Mouse (Mus musculus): ENCODE measurements at regions not wholly inside any gene's neighbourhood (a gene's known extent, or its start where the extent isn't known, plus 50 kb on each side); places are given as distances from the start of the nearest gene placed in this dataset.

DNA sequence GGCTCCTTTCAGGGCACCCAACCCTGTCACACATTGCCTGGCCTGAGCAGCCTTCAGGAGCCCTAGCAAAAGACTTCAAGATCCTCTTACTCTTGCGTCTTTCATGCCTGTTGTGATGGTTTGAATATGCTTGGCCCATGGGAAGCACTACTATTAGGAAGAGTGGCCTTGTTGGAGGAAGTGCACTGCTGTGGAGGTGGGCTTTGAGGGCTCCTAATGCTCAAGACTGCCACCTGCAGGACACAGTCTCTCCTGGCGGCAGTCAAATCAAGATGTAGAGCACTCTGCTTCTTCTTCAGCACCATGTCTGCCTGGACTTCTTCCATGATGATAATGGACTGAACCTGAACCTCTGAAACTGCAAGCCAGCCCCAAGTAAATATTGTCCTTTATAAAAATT lies 73.0 kb downstream of the Tsen15 start:
- DNase-seq, result no peak

DNA sequence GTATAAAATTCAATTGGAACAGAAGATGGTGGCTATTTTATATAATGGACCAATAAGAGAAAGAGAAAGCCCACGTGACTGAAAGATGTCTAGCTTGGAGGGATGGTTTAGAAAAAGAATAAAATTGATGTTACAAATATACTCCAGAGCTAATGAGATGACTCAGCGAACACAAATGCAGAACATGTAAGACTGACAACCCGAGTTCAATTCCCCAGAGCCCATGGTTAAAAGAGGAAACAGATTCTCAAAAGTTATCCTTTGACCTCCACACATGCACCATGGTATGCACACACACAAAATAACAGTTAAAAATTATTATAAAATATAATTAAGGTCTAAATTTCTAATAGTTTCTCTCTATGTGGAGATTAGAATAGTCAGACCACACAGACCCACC lies 81.0 kb downstream of the Tsen15 start:
- no peak for DNase-seq

DNA sequence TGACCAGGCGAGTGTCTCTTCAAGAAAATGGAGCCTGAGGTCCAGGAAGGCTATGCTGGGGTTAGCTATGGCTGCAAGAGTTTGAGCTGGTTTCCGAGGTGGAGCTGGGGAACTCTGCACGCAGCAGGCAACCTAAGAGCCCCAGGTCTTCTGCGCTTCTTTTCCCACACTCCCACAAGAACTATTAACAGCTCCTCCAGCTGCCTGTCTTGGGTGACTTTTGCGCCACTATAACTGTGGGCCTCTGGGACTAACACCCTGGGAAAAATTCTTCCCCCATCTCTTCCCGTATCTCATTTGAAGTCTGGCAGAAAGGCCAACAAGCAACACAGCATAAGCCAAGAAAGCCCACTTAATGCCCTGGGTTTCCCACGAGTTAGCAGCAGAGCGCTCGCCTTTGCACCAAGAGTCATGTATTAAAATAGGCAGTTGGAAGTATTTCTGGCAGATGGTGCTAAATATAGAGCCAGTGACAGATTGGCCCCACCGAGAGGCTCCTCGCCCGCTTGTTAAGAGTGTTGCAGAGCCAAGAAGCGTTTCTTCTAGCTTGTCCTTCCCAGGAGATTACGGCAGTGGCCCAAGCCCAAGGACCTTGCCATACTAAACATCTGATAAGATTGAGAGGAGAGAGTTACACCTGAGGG lies 81.9 kb downstream of the Tsen15 start:
- DNase-seq, result peak; percentile 53

DNA sequence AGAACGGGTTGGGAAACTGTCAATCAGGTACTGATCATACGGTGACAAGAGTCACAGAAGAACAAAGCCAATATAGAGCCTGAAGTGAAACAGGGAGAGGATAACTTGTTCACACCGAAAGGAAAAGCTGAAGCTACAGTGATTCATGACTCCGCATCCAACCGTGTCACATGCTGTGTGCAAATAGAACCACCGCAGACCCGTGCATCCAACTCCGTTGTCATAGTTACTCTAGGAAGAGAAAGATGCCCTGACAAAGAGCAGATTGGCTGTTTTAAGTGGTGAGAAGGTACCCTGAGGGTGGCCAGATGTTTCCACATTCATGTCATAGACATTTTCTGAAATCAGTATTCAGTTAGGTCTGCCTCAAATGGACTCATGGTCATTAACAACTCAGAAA lies 85.1 kb downstream of the Tsen15 start:
- DNase-seq, result no peak

DNA sequence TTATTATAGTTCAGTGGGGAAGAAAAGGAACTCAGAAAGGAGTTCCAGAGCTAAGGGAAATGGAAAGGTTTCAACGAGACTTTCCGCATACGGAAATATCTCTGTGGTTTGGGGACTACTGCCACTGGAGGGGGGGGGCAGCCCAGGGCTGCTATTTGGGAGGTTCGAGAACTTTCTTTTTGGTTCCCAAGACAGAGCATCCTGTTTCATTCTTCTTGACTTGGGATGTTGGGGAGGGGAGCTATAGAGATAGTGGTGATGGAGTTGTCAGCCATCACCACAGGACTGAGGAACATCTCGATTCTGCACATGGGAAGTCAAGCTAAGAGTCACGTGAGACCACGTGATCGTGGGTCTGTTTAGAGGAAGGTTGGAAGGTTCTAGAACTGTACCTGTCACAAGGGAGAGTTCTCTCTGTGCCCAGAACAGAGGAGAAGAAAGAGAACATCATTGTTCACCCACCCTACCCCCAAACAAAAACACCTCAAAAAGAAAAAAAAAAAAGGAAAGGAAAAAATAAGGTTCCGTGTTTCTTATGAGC lies 94.2 kb downstream of the Tsen15 start:
- no peak for DNase-seq

DNA sequence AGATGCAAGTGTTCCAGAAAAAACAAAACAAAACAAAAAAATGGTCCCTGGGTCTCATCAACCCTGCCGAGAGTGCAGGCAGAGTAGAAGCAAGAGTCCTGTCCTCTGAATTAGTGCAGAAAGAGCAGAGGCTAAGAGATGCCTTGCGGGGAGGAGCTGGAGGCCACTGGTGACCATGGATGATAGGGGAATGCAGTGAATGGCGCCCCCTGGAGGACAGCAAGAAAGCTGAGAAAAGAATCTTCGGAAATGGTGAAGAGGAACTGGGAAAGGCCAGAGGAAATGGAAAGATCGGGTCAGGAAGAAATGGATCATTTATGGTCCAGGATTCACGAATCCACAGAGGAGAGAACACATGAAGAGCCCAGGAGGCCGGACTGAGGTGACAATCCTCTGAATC lies 95.7 kb downstream of the Tsen15 start:
- DNase-seq, result peak; percentile 49

DNA sequence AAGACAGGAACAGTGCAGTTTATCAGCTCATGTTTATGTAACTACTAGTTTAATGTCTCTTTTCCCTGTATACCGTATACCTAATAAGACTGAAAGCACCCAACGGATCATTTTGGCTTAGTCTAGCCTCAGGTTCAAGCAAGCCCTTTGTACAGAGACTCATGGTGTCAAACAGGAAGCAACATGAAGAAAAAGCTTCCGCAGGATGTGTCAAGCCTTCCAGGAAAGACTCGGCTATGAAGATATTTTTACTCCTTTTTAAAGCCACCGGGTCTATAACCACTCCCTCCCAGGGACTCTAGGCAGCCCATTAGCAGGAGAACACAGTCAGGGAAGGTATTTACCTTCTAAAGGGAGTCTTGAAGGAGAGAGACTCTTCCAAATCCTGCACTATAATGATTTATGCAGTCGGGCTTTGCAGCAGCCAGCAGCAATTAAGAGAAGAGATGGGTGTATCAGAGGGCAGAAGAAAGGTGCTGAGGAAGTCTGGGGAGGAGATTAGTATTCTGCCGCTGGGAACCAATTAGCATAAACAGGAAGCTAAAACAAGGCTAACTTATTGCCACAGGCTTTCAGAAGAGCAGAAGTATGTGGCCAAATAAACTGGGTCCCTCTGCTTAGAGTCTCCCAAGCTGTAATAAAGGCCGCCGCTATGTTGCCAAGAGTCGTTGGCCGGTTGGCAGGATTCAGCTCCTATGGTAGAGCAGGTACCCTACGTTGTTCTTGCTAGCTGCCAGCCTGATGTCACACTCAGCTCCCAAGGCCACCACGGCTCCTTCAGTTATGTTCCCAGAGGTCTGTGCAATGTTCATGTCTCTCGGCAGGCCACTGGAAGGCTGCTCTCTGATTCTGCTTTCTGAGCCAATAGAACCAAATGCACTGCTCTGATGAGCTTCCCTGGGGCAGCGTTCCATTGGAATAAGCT lies 98.7 kb downstream of the Tsen15 start:
- DNase-seq, result no peak

DNA sequence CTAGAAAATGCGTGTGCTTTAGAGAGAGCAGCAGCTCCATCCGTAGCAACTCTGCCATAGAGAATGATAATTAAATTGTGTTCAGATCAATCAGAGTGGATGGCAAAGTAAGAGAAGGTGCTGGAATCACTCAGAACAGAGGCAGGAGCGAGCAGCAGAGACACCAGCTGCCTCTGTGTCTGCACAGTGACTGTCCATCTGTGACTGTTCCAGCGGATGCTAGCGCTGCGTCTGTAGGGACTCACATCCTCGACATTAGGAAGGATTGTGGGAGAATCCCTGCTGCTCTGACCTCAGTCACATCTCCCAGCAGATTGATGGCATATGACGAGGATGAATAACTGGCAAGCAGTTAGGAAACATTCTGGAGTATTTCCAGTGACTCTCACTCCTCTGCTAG lies 99.8 kb downstream of the Tsen15 start:
- no peak for DNase-seq

DNA sequence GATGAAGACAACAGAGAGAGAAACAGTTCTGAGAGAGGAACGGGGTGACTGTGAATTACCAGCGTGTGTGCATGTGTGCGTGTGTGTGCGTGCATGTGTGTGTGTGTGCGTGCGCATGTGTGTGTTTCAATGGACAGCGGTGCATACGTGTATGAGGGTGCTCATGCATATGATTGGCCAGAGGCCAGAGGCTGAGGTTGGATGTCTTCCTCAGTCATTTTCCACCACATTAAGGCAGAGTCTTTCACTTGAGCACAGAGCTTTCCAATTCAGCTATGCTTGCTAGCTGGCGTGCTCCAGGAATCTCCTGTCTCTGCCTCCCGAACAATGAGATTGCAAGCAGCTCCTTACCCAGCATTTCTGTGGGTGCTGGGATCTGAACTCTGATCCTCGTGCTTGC lies 104.4 kb downstream of the Tsen15 start:
- no peak for DNase-seq

DNA sequence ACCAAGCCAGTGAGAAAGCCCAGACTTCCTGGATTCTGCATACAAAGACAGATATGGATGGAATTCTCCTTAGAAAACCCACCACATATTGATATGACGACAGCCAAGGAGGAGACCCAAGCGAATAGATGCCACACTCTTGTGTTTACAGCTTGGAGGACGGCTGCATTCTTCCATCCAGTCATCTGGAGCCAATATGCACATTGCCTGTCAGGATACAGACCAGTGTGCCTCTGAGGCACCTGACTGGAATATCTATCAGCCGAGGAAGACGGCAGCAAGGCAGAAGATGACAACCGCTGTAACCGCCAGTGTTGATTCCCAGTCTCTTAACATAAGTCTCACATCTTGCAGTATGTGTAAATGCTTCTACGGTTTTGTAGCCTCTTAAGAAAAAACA lies 105.3 kb downstream of the Tsen15 start:
- no peak for DNase-seq

DNA sequence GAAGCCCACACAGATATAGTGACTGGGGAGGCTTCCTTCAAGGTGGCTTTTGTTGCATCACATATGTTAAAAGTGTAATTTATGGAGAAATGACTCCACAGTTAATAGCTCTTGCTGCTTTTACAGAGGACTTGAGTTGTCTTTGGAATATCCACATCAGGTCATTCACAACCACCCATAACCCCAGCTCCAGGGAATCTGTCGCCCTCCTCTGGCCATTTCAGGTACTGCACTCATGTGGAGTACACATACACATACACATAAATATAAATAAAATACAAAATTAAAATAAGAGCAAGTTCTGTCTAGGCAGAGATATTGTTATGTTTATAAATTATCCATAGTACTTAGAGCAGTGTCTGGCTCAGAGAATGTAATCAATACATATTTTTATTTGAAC lies 106.5 kb downstream of the Tsen15 start:
- DNase-seq, result no peak

DNA sequence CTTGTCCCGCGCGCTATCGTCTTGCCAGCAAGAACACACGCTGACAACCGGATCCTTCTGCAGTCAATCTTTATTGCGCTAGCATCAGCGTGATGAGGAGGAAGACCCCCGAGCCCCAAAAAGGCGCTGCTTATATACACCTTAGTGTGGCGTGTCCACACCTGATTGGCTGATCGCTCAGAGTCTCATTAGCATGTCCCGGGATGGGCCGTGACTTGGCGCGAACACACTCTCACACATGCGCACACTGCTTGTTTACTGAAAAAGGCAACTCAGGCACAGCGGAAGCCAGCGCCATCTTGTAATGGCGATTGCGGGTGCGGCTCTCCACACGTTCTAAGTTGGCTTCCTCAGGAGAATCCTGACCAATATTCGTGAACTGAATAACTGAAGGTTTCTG lies 111.5 kb downstream of the Tsen15 start:
- no peak for DNase-seq

DNA sequence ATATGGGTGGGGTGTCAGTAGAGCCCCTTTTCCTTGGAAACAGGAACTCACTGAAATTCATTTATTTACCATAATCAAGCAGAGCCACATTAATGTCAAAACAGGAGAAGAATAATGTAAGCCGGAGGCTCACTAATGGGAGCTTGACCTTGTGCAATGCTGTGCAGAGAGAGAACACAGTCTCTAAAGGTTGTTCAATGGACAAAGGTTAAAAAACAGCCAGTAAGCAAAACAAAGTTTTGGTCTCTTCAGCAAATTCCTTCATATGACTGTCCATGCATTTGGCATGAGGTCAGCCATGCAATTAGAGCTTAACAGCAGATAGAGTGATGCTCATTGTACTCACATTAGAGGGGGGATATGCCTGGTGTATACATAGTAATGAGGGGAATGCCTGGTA lies 113.1 kb downstream of the Tsen15 start:
- DNase-seq, result no peak

DNA sequence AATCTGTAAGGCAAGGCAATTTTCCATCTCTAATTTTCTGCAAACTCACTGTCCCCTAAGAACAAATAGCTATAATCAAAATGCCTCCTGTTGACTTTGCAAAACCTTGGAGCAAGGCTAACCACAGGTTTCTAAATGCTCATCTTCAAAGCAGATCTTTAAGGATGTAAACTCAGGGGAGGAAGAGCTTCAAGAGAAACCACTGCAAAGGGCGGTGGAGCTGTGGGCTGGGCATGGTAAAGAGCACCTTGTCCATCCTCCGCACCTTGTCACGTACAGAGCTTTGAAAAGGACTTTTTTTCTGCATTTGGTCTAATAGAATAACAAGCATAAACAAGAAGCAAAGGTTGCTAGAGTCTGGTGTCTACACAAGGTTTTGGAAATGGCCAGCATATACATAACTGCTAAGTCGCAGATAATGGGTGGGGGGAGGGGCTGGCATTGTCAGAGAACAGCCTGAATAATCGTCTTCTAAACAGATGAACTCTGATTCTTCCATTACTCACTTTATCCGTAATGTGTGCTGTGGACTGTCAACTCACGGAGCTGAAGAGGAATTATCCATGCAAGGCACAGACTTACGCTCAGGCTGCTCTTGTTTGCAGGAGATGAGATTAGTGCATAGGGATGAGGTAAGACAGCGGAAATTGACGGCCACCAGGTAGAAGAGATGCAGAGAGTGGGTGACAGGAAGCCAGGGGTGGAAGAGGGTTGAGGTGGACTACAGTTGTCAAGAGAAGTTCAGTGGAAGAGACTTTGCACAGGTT lies 116.4 kb downstream of the Tsen15 start:
- no peak for DNase-seq

DNA sequence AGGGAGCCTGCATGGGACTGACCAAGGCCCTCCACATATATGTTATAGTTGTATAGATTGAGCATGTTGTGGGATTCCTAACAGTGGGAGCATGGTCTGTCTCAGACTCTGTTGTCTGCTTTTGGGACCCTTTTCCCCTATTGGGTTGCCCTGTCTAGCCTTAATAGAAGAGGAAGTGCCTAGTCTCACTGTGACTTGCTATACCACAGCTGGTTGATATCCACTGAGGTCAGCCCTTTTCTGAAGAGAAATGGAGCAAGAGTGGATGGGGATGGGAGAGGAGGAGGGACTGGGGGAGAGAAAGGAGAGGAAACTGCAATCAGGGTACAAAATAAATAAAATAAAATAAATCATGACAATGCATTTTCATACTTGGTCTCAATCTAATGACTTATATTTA lies 120.1 kb downstream of the Tsen15 start:
- no peak for DNase-seq

DNA sequence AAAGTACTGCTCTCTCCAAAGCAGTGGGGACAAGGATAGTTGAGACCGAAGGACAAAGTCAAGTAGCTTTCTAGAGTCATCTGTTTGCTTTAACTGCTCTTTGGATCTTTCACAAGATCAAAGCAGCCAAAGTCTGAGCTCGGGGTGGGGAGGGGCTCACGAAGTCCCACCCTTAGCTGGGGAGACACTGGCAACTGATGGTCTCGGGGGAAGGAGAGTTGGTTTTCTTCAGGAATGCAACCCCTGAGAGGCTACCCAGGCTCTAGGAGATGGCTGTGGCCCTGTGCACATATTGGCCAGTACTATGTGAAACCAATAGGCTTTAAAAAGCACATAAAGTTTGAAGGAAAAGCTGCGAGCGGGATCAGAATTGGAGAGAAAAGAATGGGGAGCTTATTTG lies 121.5 kb downstream of the Tsen15 start:
- DNase-seq, result no peak

DNA sequence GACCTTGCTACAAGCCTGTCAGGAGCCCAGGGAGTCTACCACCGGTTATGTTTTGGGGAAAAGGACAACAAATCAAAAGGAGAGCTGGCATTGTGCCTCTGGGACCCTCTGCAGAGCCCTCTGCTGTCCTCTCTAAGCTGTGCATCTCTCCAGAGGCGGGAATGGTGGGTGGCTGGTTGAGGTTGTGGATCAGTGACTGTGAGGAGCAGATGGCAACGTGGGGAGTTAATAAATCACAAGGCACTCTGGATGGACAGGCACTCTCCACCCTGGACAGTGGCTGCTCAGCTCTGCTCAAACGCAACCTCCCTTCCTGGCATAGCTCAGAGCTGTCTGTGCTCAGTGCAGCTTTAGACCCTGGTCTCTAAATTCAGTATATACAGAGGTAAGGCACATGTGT lies 125.0 kb downstream of the Tsen15 start:
- no peak for DNase-seq

DNA sequence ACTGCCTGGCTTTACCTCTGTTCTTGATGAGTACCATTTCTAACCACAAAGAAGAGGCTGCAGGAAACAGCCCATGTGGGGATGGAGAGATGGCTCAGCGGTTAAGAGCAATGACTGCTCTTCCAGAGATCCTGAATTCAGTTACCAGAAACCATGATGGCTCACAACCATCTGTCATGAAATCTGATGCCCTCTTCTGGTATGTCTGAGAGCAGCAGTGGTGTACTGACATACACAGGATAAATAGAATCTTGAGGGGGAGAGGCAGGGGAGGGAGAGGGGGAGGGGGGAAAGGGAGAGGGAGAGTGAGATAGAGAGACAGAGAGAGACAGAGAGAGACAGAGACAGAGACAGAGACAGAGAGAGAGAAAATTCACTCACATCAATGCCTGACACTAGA lies 125.5 kb downstream of the Tsen15 start:
- no peak for DNase-seq

DNA sequence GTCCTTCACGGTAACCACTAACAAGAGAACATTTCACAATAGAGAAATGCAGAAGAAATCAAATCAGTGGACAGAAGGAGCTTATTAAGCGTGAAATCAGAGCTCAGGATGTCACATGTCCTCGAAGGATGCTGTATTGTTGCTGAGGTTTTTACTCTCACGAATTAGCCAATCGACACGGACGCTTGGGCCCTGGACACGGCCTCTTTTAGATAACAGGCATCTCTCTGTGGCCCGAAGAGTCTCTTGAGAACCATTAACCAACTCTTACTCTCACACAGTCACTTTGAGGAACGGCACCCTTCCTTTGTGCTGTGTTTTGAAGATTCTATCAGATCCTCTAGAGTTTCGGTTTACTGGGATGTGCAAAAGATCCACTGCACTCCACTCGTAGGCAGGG lies 128.2 kb downstream of the Tsen15 start:
- DNase-seq, result no peak

DNA sequence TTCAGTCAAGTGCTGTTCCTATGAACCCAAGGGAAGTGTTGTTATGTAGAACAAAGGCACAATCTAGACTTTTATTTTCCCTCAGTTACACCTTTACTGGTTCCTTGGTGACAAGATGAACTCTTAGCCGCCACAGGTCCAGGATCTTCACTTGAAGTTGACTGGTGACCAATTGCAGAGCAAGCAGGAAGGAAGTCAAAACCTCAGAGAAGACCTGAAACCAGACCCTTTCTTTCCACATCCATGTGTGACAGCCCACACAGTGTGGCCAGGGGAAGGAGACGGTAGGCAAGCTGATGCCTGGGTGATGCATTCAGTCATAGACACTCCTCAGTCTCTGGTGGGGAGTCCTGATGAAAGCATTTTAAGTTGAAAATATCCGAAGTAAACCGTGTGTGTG lies 132.6 kb downstream of the Tsen15 start:
- DNase-seq, result no peak

DNA sequence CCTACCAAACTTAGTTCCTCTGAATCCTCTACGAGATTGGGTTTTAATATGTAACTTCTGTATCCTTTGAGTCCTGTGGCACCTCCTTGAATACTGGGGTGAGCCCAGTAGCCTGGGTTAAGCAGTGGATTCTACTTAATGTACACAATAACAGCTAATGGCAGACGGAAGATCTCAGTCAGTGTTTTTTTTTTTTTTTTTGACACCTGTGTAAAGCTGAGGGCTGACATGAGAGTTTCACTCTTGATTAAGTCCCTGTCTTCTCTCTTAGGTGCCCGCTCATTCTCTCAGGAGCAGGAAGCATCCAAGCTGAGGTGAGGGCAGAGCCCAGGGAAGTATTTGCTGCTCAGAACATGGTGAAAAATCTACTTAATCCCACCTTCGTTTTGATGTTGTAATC lies 133.0 kb downstream of the Tsen15 start:
- DNase-seq, result no peak

DNA sequence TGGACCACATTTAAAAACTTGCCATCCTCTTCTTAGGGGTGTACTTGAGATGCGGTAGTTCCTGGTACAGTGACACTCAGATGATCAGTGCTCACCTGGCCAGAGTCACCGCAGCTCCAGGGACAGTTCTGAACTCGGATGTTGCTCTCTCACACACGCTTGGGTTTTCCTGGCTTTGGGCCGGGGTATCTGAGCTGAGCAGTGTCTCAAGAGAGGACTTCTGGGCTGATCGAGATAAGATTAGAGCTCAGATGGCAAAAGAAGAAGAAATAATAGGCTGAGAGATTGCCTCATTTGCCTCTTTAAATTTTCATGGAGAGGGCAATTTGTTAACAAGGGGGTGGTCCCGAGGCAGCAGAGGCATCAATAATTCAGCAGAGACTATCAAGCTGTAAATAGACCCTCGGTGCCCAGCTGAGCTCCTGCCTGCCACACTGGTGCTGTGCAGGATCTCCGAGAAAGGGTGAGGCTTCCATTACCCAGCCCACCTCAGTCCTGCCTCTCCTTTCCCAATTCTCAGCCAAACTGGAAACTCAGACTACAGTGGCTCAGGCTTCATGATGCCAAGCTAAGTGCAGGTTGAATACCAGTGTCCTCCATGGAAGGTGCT lies 133.7 kb downstream of the Tsen15 start:
- no peak for DNase-seq

DNA sequence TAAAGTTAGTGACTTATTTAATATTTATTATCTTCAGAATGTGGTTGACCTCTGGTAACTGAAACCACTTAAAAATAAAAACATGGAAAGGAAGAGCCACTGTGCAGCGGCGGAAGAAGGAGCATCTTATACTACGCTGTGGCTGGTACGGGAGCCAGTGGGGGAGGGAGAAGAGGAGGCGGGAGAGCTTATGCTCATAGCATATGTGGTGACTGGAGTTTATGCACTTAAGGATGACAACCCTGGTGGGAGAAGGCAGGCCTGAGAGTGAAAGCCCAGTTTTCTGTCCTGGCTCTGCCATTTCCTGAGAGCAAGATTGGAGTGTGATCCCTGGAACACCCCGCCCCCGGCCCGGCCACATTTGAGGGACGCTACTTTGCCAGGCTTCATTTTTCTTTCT lies 145.5 kb downstream of the Tsen15 start:
- DNase-seq, result no peak

All from gastrocnemius, postnatal 25 days (tissue).